Mouse (Mus musculus) ES-E14 (cell line): Measurements from ENCODE around the gene Arhgap23.

ENCODE experiments used
- CHD2 ChIP-seq: IDR thresholded peaks from 2 replicates; pipeline ENCODE4 v1.6.1; 2014; ENCODE audit warnings: mild to moderate bottlenecking, low read depth, low read length, inconsistent platforms
- HCFC1 ChIP-seq: IDR thresholded peaks from 2 replicates; pipeline ENCODE4 v1.6.1; 2012; ENCODE audit warnings: low read length, inconsistent platforms, borderline replicate concordance; ENCODE audit not compliant: insufficient read depth
- MAFK ChIP-seq: IDR thresholded peaks from 2 replicates; pipeline ENCODE4 v1.6.1; 2014; ENCODE audit warnings: mild to moderate bottlenecking, low read depth, low read length, inconsistent platforms; ENCODE audit not compliant: insufficient read depth
- ZC3H11A ChIP-seq: IDR thresholded peaks from 2 replicates; pipeline ENCODE4 v1.6.1; 2012; ENCODE audit warnings: low read depth, mild to moderate bottlenecking, inconsistent platforms, low read length, borderline replicate concordance
- ZNF384 ChIP-seq: IDR thresholded peaks from 2 replicates; pipeline ENCODE4 v1.6.1; 2012; ENCODE audit warnings: low read depth, low read length, inconsistent platforms

DNA sequence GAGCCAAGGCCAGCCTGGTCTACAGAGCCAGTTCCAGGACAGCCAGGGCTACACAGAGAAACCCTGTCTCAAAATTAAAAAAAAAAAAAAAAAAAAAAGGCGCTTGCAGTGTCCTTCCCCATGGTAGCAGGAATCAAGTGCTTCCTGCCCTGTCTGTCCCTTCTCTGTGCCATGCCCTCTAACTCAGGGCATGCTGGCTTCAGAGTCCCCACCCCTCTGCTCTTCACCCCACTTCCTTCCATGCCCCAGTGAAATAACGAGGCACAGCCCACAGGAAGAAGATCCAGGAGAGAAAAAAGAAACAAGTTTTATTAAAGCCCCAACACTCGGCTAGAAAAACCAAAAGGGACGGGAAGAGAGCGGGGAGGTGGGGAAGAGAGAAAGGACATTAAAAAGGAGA lies 93.7 kb downstream of the Arhgap23 start:
- TF ChIP-seq ZNF384 = no peak
- no peak for TF ChIP-seq HCFC1
- TF ChIP-seq ZC3H11A = no peak
- no peak for TF ChIP-seq MAFK
- TF ChIP-seq CHD2 = no peak
